In genomic region chr5:140648519-140649100, GRCm38 (mm10) we compare ENCODE assay signal across 8 mouse cellular contexts. TPM values are rescaled to one million over a fixed set of nuclear protein-coding genes. Genes with fewer than 3 reads are reported as not detected.
A peak's percentile ranks its signal among the peaks of the same experiment; 100 is the strongest.
DNase-seq lines count a peak whose midpoint lies in the region; ATAC-seq and TF ChIP-seq lines count a peak whose summit lies in the region.

Gene Ttyh3 (minus strand): TSS chr5:140649031.

- no peak for TF ChIP-seq CTCF in kidney, adult 2 months (conservative IDR thresholded peaks at IDR 0.05; ENCODE audit: insufficient read depth, insufficient read length, low read depth, low read length)
- no peak for TF ChIP-seq CTCF in ES-Bruce4 (IDR thresholded peaks at IDR 0.05; ENCODE audit: low read depth, low read length)

- ATAC-seq in embryonic facial prominence, embryonic 12.5 days (ENCODE audit: insufficient number of reproducible peaks, insufficient read depth, low FRiP score, low TSS enrichment): no peak; the same call in none of the 2 replicates
- 0 out of 2 replicates have a peak, but pooled peaks have one; percentile 1 for ATAC-seq in limb, embryonic 15.5 days (ENCODE audit: insufficient number of reproducible peaks, low FRiP score, low TSS enrichment, low read depth)
- ATAC-seq in neural tube, embryonic 14.5 days (ENCODE audit: low read depth): no peak

- H3K4me3 ChIP-seq in kidney, adult 2 months (ENCODE audit: insufficient read depth, low read depth, low read length): peak within 1 kb of the TSS; percentile 61
- peak within 1 kb of the TSS; percentile 80 for H3K4me3 ChIP-seq in ES-Bruce4 (ENCODE audit: low read depth, low read length)
- peak within 1 kb of the TSS; percentile 95 for H3K4me3 ChIP-seq in embryonic facial prominence, embryonic 12.5 days
- H3K4me3 ChIP-seq in limb, embryonic 15.5 days: peak within 1 kb of the TSS; percentile 98
- H3K4me3 ChIP-seq in neural tube, embryonic 14.5 days (ENCODE audit: low read depth, low read length): peak within 1 kb of the TSS; percentile 96

- no peak for TF ChIP-seq POLR2A in kidney, adult 2 months (IDR thresholded peaks at IDR 0.05; ENCODE audit: low read depth, low read length)
- no peak for TF ChIP-seq POLR2A in ES-Bruce4 (IDR thresholded peaks at IDR 0.05; ENCODE audit: insufficient read depth, low read length)

- no peak for DNase-seq in kidney, adult 2 months
- no peak for DNase-seq in kidney, postnatal 4 days
- DNase-seq in heart, postnatal 4 days: no peak
- no peak for DNase-seq in cerebellum, adult 11-12 months

- peaks cover 12% of the 10 kb centered on the region for H3K4me1 ChIP-seq in kidney, adult 2 months (ENCODE audit: control insufficient read depth, insufficient read depth, low read length)
- H3K4me1 ChIP-seq in ES-Bruce4 (ENCODE audit: control insufficient read depth, insufficient read depth, low read length): peaks cover 2% of the 10 kb centered on the region
- peaks cover 43% of the 10 kb centered on the region for H3K4me1 ChIP-seq in embryonic facial prominence, embryonic 12.5 days
- H3K4me1 ChIP-seq in limb, embryonic 15.5 days: peaks cover 54% of the 10 kb centered on the region
- H3K4me1 ChIP-seq in neural tube, embryonic 14.5 days (ENCODE audit: control insufficient read depth, insufficient read depth, low read length): peaks cover 37% of the 10 kb centered on the region

- TF ChIP-seq EP300 in ES-Bruce4 (IDR thresholded peaks at IDR 0.05; ENCODE audit: insufficient read depth, low read depth, low read length): no peak

- no peaks in the 10 kb centered on the region for H3K9me3 ChIP-seq in ES-Bruce4 (replicated peaks; ENCODE audit: control insufficient read depth, insufficient read depth, low read length, poor library complexity, severe bottlenecking)
- H3K9me3 ChIP-seq in embryonic facial prominence, embryonic 12.5 days: no peaks in the 10 kb centered on the region
- no peaks in the 10 kb centered on the region for H3K9me3 ChIP-seq in limb, embryonic 15.5 days
- no peaks in the 10 kb centered on the region for H3K9me3 ChIP-seq in neural tube, embryonic 14.5 days (ENCODE audit: control insufficient read depth, low read length)

- H3K36me3 ChIP-seq in kidney, adult 2 months (ENCODE audit: control insufficient read depth, insufficient read depth, low read length): no peaks in the 10 kb centered on the region
- H3K36me3 ChIP-seq in ES-Bruce4 (ENCODE audit: control insufficient read depth, insufficient read depth, low read length, poor library complexity, severe bottlenecking): no peaks in the 10 kb centered on the region
- peaks cover 29% of the 10 kb centered on the region for H3K36me3 ChIP-seq in embryonic facial prominence, embryonic 12.5 days
- peaks cover 12% of the 10 kb centered on the region for H3K36me3 ChIP-seq in limb, embryonic 15.5 days
- H3K36me3 ChIP-seq in neural tube, embryonic 14.5 days (ENCODE audit: control insufficient read depth, insufficient read depth, low read length): no peaks in the 10 kb centered on the region

- H3K9ac ChIP-seq in ES-Bruce4 (ENCODE audit: low read depth, poor library complexity, severe bottlenecking): peak within 1 kb of the TSS; percentile 84
- peak within 1 kb of the TSS; percentile 98 for H3K9ac ChIP-seq in embryonic facial prominence, embryonic 12.5 days
- H3K9ac ChIP-seq in limb, embryonic 15.5 days: peak within 1 kb of the TSS; percentile 99
- peak within 1 kb of the TSS; percentile 100 for H3K9ac ChIP-seq in neural tube, embryonic 14.5 days (replicated peaks; ENCODE audit: low read depth, low read length)

- WGBS in kidney, adult 2 months: under 1% methylated on average over 61 of the region's 62 CpGs
- under 1% methylated on average over 48 of the region's 62 CpGs for WGBS in embryonic facial prominence, embryonic 12.5 days
- WGBS in limb, embryonic 15.5 days: under 1% methylated on average over 54 of the region's 62 CpGs
- WGBS in neural tube, embryonic 14.5 days: 1% methylated on average over 41 of the region's 62 CpGs

- no peak within 1 kb of the TSS for H3K27ac ChIP-seq in kidney, adult 2 months (ENCODE audit: insufficient read depth, low read depth, low read length)
- H3K27ac ChIP-seq in ES-Bruce4 (ENCODE audit: insufficient read depth, low read length): 0 out of 2 replicates have a peak within 1 kb of the TSS, but pooled peaks have one; percentile 4
- H3K27ac ChIP-seq in embryonic facial prominence, embryonic 12.5 days: peak within 1 kb of the TSS; percentile 84
- H3K27ac ChIP-seq in limb, embryonic 15.5 days: peak within 1 kb of the TSS; percentile 86
- peak within 1 kb of the TSS; percentile 94 for H3K27ac ChIP-seq in neural tube, embryonic 14.5 days (ENCODE audit: low read depth, low read length)

- no peaks in the 10 kb centered on the region for H3K27me3 ChIP-seq in kidney, adult 2 months (replicated peaks; ENCODE audit: control insufficient read depth, insufficient read depth, low read length)
- no peaks in the 10 kb centered on the region for H3K27me3 ChIP-seq in ES-Bruce4 (ENCODE audit: control insufficient read depth, insufficient read depth, low read length, poor library complexity, severe bottlenecking)
- no peaks in the 10 kb centered on the region for H3K27me3 ChIP-seq in embryonic facial prominence, embryonic 12.5 days
- no peaks in the 10 kb centered on the region for H3K27me3 ChIP-seq in limb, embryonic 15.5 days
- H3K27me3 ChIP-seq in neural tube, embryonic 14.5 days (ENCODE audit: control insufficient read depth, insufficient read depth, low read length): no peaks in the 10 kb centered on the region

- peak within 1 kb of the TSS; percentile 97 for H3K4me2 ChIP-seq in embryonic facial prominence, embryonic 12.5 days (replicated peaks)
- H3K4me2 ChIP-seq in limb, embryonic 15.5 days: peak within 1 kb of the TSS; percentile 86
- H3K4me2 ChIP-seq in neural tube, embryonic 14.5 days (ENCODE audit: low read depth, low read length): peak within 1 kb of the TSS; percentile 88

RNA-seq across cellular contexts. Expression of gene Ttyh3, which starts in this region (rescaled TPM):
- 33.5 and 35.6 TPM in 2 replicates for polyA plus RNA-seq in kidney, adult 2 months (2012; rRNA removed)
- polyA plus RNA-seq in ES-Bruce4 (2011; ENCODE audit: insufficient read depth, insufficient read length, low read depth, missing spikeins): 19.1 and 21.4 TPM in 2 replicates
- polyA plus RNA-seq in embryonic facial prominence, embryonic 12.5 days (2016; fragmentation: Nextera tagmentation; extraction: Ambion mirVana): 60.6 and 62.6 TPM in 2 replicates
- total RNA-seq in heart, postnatal 4 days (2021): 10 to 100 TPM; 83.0 to 90.4 TPM
- polyA plus RNA-seq in limb, embryonic 15.5 days (2015; fragmentation: Nextera tagmentation; extraction: Ambion mirVana): 29.9 and 34.1 TPM in 2 replicates
- 85.5 and 89.4 TPM in 2 replicates for polyA plus RNA-seq in neural tube, embryonic 14.5 days (2014; fragmentation: Nextera tagmentation; extraction: Ambion mirVana)
